Mouse (Mus musculus) heart, adult 9 months (tissue): ENCODE measurements around the gene Gm17018.
"Not testable (repeated sequence)": the region's sequence is repeated elsewhere in the genome, so short reads cannot be mapped to it uniquely, and the experiment has no call there.

Source experiments
- DNase-seq, 2 experiments: peaks; one replicate each; pipeline ENCODE4 v3.0.0; 2022; ENCODE audit warnings: low spot score in 2 of 2

The Gm17018 gene

DNA sequence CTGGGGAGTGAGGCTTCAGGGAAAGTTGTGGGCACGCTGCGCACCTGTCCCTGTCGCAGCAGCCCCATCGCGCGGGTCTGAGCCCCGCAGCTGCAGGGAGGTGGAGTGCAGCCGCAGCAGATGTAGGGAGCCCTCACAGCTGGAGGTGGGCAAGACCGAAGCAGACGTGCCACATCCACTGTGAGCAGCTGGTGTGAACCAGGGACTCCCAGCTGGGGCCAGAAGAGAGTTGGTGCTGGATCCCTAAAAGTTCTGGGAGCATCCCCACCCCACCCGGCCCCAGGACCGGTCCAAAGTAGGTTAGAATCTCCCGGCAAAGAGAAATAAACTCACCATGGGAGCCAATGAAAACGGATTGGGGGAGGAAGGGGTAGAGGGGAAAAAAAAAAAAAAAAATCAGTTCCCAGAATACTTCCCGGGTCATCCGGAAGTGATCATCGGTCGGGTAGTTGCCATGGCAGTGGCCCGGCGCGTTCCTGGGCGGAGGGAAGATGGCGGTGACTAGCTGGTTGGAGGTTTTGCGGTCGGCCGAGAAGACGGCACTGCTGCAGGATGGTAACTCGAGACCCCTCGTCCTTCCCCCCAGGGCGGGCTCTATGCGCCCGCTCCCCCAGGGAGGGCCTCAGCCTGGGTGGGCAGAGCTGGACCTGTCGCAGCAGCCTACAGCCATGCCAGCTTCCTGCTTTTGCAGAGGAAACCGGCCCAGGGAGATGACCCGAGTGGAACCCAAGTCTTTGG is at the start of gene Gm17018, which contains the start of gene Poll:
TSS of gene Gm17018 (plus strand) at position 463 of the 738 bp plus-strand sequence.
TSS of gene Poll (minus strand) at position 379 of the 738 bp plus-strand sequence.
- DNase-seq, result peak; percentile 84 to 85

GRCm38 (mm10) chr19:45510680-45511079 is 49.7 kb upstream of the Gm17018 start:
- no peak for DNase-seq

DNA sequence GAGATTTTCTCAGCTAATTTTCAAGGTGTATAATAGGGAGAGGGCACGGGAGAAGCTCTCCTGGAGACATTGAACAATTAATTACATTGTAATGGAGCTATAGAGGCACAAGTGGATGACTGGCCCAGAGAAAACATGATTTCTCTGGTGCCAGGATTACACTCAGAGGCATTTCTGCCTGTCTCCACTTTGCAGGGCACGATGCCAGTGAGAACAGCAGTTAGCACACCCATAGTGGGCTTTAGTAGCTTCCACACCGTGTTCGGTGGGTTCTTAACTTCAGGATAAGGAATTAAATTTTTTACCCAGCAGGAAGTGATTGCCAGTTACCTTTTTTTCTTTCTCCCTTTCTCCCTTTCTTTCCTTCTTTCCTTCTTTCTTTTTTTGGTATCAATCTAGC is 49.0 kb upstream of the Gm17018 start:
- DNase-seq, result no peak

GRCm38 (mm10) chr19:45515341-45515740 is 45.1 kb upstream of the Gm17018 start:
- no peak for DNase-seq

GRCm38 (mm10) chr19:45516264-45516663 is 44.2 kb upstream of the Gm17018 start:
- DNase-seq, result no peak

DNA sequence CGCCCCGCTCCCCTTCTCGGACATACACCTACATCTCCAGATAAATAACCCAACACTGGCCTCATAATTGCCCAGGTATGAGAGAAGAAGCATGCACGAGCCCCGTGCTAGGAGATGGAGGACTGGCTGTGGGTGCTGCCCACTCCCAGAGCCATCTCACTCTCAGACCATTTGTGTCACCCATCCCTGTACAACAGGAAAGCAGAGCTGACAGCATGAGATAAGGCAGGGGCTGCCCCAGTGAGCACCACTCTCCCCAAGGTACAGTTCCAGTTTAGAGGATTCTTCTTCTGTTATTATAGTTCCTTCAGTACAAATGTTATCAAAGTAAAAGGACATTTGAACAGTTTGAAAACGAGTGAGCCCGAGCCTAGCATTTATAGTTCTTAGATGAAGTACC is 33.0 kb upstream of the Gm17018 start:
- no peak for DNase-seq

DNA sequence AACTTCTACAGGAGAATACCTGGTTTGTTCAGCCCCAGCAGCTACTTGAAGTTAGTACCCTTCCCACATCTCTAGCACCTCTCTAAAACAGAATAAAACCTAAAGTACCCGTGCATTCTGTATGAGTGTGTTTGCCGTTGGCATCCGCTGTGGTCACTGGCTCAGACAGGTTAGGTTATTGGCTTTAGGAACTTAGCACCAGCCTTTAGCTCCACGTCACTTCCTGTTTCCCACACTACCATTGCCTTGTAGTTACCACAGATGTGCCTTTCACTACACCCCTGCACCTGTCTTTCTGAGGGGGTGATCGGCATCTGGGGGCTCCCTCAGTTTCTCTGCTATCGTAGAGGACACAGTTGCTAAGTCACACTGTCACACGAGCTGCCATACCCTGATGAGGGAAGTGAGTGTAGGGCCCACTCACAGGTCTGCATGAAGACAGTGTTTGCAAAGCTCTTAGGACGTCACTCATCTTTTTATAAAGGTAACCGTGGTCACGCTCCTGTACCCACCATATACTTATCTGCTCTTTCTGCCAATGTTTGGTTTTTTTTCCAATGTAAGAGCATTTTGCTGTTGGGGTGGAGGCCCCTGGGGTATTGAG is 32.4 kb upstream of the Gm17018 start:
- DNase-seq, result no peak

DNA sequence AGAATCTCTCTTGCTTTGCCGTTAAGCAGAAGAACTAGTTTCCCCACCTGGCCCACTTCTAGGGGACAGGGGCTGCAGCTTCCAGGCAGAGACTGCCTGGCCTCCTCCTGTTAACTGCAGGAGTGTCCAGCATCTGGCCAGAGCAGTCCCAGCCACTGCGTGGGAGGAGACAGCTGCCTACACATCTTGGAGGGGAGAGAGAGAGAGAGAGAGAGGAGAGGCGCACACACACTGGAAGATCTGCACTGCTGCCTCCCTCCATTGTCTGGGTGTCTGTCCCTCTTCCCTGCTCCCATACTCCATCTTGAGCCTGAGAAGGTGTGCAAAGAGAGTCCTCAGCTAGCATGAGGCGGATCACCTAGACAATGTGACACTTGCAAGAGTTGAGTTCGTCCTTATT is 31.1 kb upstream of the Gm17018 start:
- no peak for DNase-seq

DNA sequence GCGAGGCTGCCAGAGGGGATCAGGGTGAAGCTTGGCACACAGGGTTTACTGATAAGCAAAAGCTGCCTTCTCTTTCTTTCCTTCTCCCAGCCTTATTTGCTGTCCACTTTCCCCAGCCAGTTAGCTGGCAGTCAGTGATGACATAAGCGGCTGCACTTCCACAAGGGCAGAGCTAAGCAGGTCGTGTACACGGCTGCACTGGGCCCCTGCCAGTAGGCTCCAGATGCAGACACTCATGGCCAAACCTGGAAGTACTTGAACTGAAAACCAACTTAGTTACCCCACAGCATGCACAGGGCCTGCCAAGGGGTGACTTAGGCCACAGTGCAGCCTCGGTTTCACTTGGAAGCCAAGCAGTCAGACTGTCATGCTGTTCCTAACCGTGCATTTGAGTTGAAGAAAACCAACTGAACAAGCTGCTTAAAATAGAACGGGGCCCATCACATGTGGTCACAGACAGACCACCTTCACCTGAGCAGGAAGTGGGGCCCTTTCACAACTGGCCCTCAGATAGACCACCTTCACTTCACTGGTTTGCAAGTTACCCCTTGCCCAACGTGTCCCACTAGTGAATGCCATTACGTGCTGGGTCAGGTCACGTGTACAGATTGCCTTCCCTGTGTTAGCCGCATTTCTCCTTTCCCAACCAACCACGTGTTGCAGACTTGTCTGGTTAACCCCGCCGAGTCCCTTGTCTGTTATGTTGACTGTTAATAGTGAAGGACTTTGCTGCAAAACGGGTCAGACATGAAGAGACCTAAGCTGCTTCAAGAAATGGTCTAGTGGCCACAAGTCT is 30.0 kb upstream of the Gm17018 start:
- peak in 1 of 2 experiments; percentile 30 for DNase-seq

DNA sequence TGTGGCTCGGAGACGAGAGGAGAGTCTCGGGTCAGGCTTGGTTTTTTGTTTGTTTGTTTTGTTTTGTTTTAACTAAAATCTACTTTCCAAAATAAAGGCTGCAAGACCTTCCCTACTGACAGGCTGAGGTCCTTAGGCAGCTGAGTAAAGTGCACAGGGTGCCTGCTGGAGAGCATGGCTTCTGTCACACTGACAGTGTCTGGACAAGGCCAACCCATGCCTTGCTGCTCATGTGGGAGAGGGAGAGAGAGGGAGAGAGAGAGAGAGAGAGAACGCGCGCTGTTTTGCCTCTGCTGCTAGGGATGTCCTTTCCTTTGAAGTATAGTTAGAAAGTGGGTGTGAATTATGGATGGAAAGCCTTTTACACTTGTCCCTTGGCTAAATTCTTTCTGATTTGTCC is 28.9 kb upstream of the Gm17018 start:
- DNase-seq, result no peak

DNA sequence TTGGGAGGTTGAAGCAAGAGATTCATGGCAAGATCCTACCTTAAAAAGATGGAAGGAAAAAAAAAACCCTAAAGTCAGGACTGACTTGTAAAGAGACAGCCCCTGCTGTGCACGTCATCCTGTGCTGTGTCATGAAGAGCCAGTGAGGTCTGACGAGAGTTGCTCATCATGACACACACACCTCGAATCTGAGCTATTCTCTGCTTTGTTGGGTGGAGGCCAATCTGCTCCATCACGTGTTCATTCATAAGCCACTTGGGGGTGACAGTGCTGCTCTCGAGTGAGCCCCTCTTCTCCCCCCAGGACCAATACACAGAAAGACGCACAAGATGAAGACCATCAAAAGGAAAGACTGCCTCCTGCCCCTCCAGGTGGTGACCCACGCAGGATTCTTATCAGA is 26.8 kb upstream of the Gm17018 start:
- DNase-seq, result no peak

GRCm38 (mm10) chr19:45535214-45535735 is 25.1 kb upstream of the Gm17018 start:
- no peak for DNase-seq

GRCm38 (mm10) chr19:45535929-45536328 is 24.5 kb upstream of the Gm17018 start:
- no peak for DNase-seq

DNA sequence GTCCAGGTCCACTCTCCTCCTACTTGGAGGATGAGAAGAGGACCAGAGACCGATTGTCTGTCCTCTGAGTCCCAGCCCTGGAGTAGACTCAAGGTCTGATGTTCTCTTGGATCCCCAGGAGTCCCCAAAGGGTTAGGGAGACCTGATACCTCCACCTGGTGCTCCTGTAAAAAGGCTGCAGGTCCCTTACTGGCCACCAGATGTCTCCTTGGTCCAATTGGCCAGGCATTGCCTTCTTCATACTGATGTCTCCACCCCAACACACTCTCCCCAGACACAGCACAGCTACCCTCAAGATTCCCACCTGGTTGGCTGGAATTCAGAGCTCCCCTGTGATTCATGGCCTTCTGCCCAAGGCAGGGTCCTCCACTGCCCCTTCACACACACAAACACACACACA is 22.9 kb upstream of the Gm17018 start:
- DNase-seq, result no peak

DNA sequence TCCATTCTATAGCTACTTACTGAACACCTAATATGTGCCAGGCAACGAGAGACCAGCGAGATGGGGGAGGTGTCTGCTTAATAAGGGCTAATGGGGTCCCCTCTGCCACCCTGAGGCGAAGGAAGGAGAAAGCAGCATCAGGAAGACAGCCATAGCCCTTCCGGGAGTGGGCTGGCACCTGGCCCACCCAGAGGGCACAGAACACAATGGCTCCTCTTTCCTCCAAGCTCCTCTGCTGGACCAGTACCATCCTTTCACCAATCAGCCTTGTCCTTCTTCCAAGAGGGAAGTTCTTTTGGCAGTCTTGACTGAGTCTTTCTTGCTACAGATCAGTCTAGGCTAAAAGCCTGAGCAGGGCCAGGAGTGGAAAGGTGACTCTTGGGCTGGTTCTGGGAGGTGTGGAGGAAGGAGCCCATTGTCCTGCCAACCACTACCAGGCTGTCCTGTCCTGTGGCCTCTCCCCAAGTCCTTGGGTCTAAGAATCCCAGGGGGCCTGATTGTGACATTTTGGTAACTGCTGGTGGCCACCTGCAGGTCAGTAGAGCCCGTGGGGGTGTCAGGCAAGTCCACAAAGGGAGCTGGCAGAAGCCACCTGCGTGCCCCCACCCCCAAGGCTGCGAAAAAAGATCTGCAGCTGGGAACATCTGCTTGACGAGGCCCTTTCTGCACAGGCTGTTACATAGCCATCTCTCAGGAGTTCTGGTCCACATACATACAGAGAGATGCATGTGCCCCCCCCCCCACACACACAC is 19.6 kb upstream of the Gm17018 start:
- DNase-seq, result no peak

GRCm38 (mm10) chr19:45541409-45542041 is 18.9 kb upstream of the Gm17018 start:
- DNase-seq, result no peak

DNA sequence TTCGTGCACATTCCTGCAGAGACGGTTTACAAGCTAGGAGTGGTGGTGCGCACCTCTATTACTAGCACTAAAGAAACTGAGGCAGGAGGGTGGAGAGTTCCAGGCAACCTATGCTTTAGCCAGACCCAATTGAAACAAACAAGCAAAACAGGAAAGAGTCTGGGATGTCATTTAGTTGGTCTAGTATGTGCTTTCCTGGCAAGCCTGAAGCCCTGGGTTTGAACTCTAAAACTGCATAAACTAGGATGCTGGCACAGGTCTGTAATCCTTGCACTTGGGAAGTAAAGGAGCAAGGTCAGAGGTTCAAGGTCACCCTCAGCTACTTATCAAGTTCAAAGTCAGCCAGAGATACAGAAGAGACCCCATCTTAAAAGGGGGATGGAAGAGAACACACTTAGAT is 18.4 kb upstream of the Gm17018 start:
- DNase-seq, result no peak

GRCm38 (mm10) chr19:45544152-45544924 is 16.1 kb upstream of the Gm17018 start:
- no peak for DNase-seq

- peak; percentile 68 to 79 for DNase-seq
Measured at GRCm38 (mm10) chr19:45544925-45545321, 15.5 kb upstream of the Gm17018 start.

DNA sequence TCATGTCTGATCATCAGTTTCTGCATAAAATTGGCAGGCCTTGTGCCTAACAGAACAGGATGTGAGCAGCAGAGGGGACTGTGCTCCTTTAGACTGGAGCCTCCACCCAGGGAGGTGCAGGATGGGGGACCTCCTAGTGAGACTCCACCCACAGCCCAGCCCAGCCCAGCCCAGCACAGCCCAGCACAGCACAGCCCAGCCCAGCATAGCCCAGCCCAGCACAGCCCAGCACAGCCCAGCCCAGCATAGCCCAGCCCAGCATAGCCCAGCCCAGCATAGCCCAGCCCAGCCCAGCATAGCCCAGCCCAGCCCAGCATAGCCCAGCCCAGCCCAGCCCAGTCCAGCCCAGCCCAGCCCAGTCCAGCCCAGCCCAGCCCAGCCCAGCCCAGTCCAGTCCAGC is 12.2 kb upstream of the Gm17018 start:
- not testable (repeated sequence) for DNase-seq
